Mouse (Mus musculus) G1E-ER4 (cell line): Measurements from ENCODE around the gene Sppl2b. TPM values are rescaled to one million over a fixed set of nuclear protein-coding genes. Genes with fewer than 3 reads are reported as not detected.

Experiments used
- GATA1 ChIP-seq: IDR thresholded peaks from one replicate; pipeline ENCODE4 v1.8.0; 2012; ENCODE audit warnings: low read length, inconsistent platforms
- polyA plus RNA-seq: library from polyadenylated mRNA; stranded (reverse); fragments of >175 nt; gene quantifications from 2 replicates; pipeline ENCODE4 v1.2.3, GENCODE M21; 2012

Sppl2b gene
- polyA plus RNA-seq, 1 experiment, result 130 TPM

GRCm38 (mm10) chr10:80874035-80874434, 19.0 kb downstream of the Sppl2b start:
- no peak for TF ChIP-seq GATA1

- no peak for TF ChIP-seq GATA1
Measured at GRCm38 (mm10) chr10:80876028-80876427, 21.0 kb downstream of the Sppl2b start.

- no peak for TF ChIP-seq GATA1
Measured at GRCm38 (mm10) chr10:80876594-80876993, 21.5 kb downstream of the Sppl2b start.

- TF ChIP-seq GATA1, result no peak
Measured at GRCm38 (mm10) chr10:80880131-80880641, 25.1 kb downstream of the Sppl2b start.

- TF ChIP-seq GATA1, result no peak
Measured at GRCm38 (mm10) chr10:80880901-80881300, 25.8 kb downstream of the Sppl2b start.

- TF ChIP-seq GATA1, result no peak
Measured at GRCm38 (mm10) chr10:80881301-80881700, 26.2 kb downstream of the Sppl2b start.

- no peak for TF ChIP-seq GATA1
Measured at GRCm38 (mm10) chr10:80887181-80887580, 32.1 kb downstream of the Sppl2b start.

GRCm38 (mm10) chr10:80895100-80895499, 40.0 kb downstream of the Sppl2b start:
- no peak for TF ChIP-seq GATA1

- no peak for TF ChIP-seq GATA1
Measured at GRCm38 (mm10) chr10:80895697-80896096, 40.6 kb downstream of the Sppl2b start.

GRCm38 (mm10) chr10:80896581-80897485, 41.8 kb downstream of the Sppl2b start:
- TF ChIP-seq GATA1, result no peak

- no peak for TF ChIP-seq GATA1
Measured at GRCm38 (mm10) chr10:80897861-80898510, 42.9 kb downstream of the Sppl2b start.

GRCm38 (mm10) chr10:80899074-80899473, 44.0 kb downstream of the Sppl2b start:
- no peak for TF ChIP-seq GATA1

GRCm38 (mm10) chr10:80899591-80900317, 44.7 kb downstream of the Sppl2b start:
- no peak for TF ChIP-seq GATA1

GRCm38 (mm10) chr10:80900318-80901247, 45.5 kb downstream of the Sppl2b start, which contains the start of gene Timm13:
TSS of gene Timm13 (minus strand) at chr10:80900969.
- no peak for TF ChIP-seq GATA1
